Mouse (Mus musculus): ENCODE measurements around the gene Mettl25.

DNA sequence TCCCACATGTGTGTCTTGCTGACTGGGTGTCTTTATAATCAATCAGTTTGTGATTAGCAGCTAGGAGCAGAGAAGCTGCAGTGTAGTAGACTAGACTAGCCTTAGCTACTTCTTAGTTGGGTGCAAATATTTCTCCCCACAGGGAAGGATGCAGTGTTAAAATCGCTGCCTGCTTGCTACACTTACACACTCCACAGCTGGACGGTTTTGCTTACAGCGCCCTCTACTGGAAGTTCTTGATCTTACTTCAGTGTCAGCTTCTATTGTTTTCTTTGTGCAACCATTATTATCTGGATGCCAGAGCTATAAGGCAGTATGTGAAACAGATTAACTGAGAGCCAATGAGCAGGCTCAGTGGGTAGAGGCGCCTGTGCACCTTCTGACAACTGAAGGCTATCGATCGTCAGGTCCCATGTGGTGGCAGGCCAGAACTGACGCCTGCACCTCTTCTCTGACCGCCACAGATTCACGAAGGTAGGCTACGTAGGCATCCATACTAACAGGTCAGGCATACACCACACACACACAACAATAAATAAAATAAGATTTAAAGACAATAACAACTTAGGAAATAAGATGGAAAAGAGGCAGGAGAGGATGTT lies 6.5 kb downstream of the Mettl25 start:
- peak; percentile 67 for TF ChIP-seq CTCF (conservative IDR thresholded peaks at IDR 0.05; ENCODE audit: low read length)
- no peak for TF ChIP-seq NANOG (IDR thresholded peaks at IDR 0.05; ENCODE audit: borderline replicate concordance, low read length)
- TF ChIP-seq POU5F1 (IDR thresholded peaks at IDR 0.05; ENCODE audit: borderline replicate concordance, low read length) = no peak

All from E14TG2a.4 (cell line).